Mouse (Mus musculus) heart, postnatal 4 days (tissue): ENCODE measurements around the gene Myo1f. TPM values are rescaled to one million over a fixed set of nuclear protein-coding genes. Genes with fewer than 3 reads are reported as not detected.
"Not testable (repeated sequence)": the region's sequence is repeated elsewhere in the genome, so short reads cannot be mapped to it uniquely, and the experiment has no call there.

Experiments used
- DNase-seq: peaks from one replicate; pipeline ENCODE4 v3.0.0; 2021
- total RNA-seq, 2 experiments: library from RNA; stranded (reverse); gene quantifications; 2 replicates each; pipeline ENCODE4 v1.2.3; 2021

The Myo1f gene
- total RNA-seq, 2 experiments from 2014 or later: 1.2 to 2.3 TPM

GRCm38 (mm10) chr17:33584061-33584460, 28.6 kb downstream of the Myo1f start:
- no peak for DNase-seq

GRCm38 (mm10) chr17:33586011-33586410, 30.5 kb downstream of the Myo1f start:
- DNase-seq: no peak

GRCm38 (mm10) chr17:33597271-33597670, 41.8 kb downstream of the Myo1f start:
- DNase-seq: no peak

- no peak for DNase-seq
Measured at GRCm38 (mm10) chr17:33598506-33598905, 43.0 kb downstream of the Myo1f start.

- DNase-seq: peak; percentile 2
Measured at GRCm38 (mm10) chr17:33599836-33600475, 44.4 kb downstream of the Myo1f start.

GRCm38 (mm10) chr17:33600831-33601230, 45.3 kb downstream of the Myo1f start:
- DNase-seq: no peak

GRCm38 (mm10) chr17:33601947-33602346, 46.4 kb downstream of the Myo1f start:
- DNase-seq: no peak

GRCm38 (mm10) chr17:33607273-33607672, 51.8 kb downstream of the Myo1f start:
- DNase-seq: no peak

GRCm38 (mm10) chr17:33610548-33610947, 55.0 kb downstream of the Myo1f start:
- DNase-seq: no peak

GRCm38 (mm10) chr17:33613726-33614125, 58.2 kb downstream of the Myo1f start:
- DNase-seq: not testable (repeated sequence)

GRCm38 (mm10) chr17:33627281-33627680, 71.8 kb downstream of the Myo1f start:
- DNase-seq: no peak

GRCm38 (mm10) chr17:33628621-33629486, 73.3 kb downstream of the Myo1f start, which contains the start of gene Zfp414:
Gene Zfp414 (plus strand): TSS chr17:33629090.
- DNase-seq: peak; percentile 95

GRCm38 (mm10) chr17:33629487-33630125, 74.1 kb downstream of the Myo1f start:
- DNase-seq: no peak

- DNase-seq: peak; percentile 12
Measured at GRCm38 (mm10) chr17:33630171-33630895, 74.8 kb downstream of the Myo1f start.

GRCm38 (mm10) chr17:33631236-33631635, 75.7 kb downstream of the Myo1f start:
- DNase-seq: peak; percentile 6

GRCm38 (mm10) chr17:33631796-33632195, 76.3 kb downstream of the Myo1f start:
- DNase-seq: peak; percentile 8

- DNase-seq: peak; percentile 35
Measured at GRCm38 (mm10) chr17:33637038-33637437, 81.5 kb downstream of the Myo1f start.

- no peak for DNase-seq
Measured at GRCm38 (mm10) chr17:33637516-33638276, 82.2 kb downstream of the Myo1f start, which contains the start of gene Pram1. Gene Pram1 (plus strand): TSS chr17:33638056.

- no peak for DNase-seq
Measured at GRCm38 (mm10) chr17:33639743-33640142, 84.2 kb downstream of the Myo1f start.

- DNase-seq: no peak
Measured at GRCm38 (mm10) chr17:33644068-33644467, 88.6 kb downstream of the Myo1f start.

- DNase-seq: peak; percentile 26
Measured at GRCm38 (mm10) chr17:33645073-33645472, 89.6 kb downstream of the Myo1f start.
